Mouse (Mus musculus): Measurements from ENCODE around the gene Ccdc77.

Ccdc77 gene

DNA sequence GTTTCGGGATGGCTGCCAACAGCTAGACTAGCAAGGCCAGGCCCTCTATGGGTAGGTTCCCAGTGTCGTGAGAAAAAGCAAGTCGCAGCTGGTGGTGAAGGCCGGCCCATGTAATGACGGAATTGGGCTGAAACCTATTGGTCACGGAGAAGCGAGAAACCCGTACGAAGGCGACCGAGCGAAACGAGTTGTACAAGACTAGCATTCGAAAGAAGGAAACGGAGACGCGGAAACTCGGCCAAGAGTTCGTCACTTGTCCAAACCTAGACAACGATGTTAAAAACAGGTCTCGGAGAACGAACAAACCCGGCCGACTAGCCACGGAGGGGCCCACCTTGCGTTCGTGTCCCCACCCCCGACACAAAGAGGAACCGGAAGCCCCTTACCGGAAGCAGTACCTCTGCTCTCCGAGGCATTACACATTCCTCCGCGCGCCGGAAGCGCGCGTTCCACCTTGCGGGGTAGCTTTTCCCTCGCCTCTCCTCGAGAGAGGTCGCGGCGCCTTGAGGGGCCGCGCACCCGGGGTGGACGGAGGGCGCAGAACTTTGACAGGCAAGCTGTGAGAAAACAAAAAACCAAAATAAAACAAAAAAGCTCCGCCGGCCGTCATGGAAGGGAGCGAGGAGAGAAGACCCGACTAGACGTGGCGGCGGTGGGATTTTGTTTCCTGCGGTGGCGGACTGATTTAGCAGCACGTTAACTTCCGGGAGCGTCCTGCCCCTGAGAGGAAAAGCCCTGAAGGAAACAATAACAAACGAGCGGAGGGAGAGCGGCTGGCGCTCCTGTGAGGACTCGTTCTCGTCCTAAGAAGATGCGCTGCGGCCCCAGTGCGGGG, at the start of gene Ccdc77, which contains the start of gene Kdm5a:
Gene Ccdc77 (minus strand): TSS at position 687 of the 835 bp plus-strand sequence.
Gene Kdm5a (plus strand): TSS at position 437 of the 835 bp plus-strand sequence.
- in situ Hi-C loops (cut with MboI; ENCODE audit: unreplicated experiment in 2 of 2) = no loop called here

DNA sequence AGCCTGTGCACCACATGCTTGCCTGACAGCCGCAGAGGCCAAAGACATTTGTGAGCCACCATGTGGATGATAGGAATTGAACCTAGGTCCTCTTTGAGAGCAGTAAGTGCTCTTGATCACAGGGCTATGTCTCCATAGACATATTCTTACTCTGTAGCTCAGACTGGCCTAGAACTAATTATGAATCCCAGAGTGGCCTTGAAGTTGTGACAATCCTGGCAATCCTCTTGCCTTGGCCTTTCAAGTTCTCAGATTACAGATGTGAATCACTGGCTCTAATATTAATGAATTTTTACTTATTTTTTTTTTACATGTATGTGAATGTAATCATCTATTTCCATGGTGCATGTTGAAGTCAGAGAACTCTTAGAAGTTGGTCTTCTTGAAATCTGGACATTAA, 39.8 kb upstream of the Ccdc77 start:
- in situ Hi-C loops (cut with MboI; ENCODE audit: unreplicated experiment in 2 of 2) = loop anchor here in 1 of 2 experiments (10.0 kb wide), 1 partner anchor 351 kb away; no protein-coding TSS in a partner anchor

DNA sequence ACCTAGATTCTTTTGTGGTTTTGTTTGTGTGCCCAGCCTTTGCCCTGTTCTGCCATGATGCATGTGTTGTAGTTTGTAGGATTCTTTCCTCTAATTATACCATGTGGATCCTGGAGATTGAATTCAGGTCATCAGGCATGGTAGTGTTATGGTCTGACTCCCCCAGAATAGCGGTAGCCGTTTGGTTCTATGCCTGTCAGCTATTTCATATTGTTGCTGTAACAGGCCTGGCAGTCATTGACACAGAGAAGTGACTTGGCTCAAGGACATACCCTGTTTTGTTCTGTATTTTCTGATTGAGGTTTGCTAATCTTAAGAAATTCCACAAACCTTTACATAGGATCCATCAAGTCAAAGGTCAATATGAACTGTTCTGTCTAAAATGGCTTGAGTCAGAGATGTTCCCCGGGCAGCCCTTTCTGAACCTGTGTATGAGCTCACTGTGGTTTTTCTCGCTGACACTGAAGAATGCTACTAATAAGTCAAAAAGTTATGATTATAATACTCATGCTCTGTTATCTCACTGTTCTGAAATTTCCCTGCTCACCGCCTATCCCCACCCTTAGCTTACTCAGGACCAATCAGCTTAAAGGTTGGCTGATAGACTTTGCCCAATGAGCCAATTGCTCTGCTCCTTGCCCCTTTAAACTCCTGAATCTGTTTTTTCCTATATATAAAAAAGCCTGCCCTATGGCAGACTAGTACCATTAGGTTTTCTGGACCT, 31.6 kb upstream of the Ccdc77 start:
- in situ Hi-C loops (cut with MboI; ENCODE audit: unreplicated experiment in 2 of 2) = loop anchor here in 1 of 2 experiments (5.0 kb wide), 1 partner anchor 42 kb away; no protein-coding TSS in a partner anchor

DNA sequence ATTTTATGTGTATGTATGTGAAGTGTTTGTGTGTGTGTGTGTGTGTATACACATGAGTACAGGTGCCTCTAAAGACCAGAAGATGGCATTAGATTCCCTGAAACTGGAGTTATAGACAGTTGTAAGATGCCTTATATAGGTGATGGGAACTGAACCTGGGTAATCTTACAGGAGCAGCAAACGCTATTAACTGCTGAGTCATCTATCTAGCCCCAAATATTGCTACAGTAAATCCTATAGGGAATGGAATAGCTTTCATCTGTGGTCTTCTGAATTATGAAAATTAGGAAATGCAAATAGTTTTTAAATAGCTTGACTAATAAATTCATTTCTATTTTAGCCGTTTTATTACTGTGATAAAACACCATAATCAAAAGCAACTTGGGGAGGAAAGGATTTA, 28.6 kb upstream of the Ccdc77 start:
- in situ Hi-C loops (cut with MboI; ENCODE audit: unreplicated experiment in 2 of 2) = loop anchor here in 1 of 2 experiments (5.0 kb wide), 1 partner anchor 369 kb away; no protein-coding TSS in a partner anchor

DNA sequence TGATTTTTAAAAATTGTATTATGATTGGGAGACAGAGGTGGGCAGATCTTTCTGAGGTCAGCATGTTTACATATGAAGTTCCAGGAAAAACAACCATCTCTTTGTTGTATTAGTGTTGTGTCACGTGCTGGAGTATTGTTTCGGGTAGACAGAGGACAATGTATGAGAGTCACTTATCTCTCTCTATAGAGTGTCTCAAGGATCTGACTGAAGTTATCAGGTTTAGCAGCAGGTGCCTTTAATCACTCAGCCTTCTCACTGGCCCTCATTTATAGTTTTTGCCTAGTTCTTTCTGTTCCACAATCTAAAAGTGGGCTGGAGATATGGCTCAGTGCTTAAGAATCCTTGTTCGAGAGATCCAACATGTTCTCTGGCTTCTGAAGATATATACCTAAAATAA, 25.9 kb upstream of the Ccdc77 start:
- in situ Hi-C loops (cut with MboI; ENCODE audit: unreplicated experiment in 2 of 2) = loop anchor here in 1 of 2 experiments (5.0 kb wide), 1 partner anchor 372 kb away; no protein-coding TSS in a partner anchor

DNA sequence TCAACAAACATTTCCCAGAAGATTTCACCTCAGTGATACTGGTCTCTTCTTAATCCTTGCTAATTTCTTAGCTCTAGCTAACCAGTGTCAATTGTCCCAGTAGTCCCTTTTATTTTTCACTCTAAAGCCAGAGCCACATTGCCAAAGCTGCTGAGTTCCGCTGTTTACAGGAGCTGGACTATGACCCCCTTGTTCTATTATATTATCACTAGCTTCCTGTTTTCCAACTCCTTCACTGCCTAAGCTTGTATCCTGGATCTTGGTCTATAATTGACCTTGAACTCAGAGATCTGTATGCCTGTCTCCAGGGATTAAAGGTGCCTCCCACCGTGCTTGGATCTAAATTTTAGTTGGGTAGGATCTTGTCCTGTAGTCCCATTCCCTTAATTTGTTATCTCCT, 12.6 kb upstream of the Ccdc77 start:
- in situ Hi-C loops (cut with MboI; ENCODE audit: unreplicated experiment in 2 of 2) = loop anchor here in 1 of 2 experiments (10.0 kb wide), 1 partner anchor 48 kb away; no protein-coding TSS in a partner anchor

DNA sequence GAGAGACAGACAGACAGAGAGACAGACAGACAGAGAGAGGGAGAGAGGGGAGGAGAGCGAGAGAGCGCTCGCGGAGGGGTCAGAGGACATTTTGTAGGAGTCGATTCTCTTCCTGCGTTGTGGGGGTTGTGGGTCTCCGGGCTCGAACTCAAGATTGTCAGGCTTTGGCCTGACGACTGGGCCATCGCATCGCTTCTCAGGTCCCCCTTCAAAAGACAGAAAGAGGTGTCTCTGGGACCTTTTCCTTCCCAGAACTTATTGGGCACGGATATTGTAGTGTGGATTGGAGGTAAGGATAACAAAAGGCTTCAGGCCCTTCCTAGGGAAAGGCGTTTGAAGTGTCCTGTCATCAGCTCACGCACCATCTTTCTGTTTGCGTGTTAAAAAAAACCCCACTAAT, 877 bp upstream of the Ccdc77 start:
- in situ Hi-C loops (cut with MboI; ENCODE audit: unreplicated experiment in 2 of 2) = no loop called here

DNA sequence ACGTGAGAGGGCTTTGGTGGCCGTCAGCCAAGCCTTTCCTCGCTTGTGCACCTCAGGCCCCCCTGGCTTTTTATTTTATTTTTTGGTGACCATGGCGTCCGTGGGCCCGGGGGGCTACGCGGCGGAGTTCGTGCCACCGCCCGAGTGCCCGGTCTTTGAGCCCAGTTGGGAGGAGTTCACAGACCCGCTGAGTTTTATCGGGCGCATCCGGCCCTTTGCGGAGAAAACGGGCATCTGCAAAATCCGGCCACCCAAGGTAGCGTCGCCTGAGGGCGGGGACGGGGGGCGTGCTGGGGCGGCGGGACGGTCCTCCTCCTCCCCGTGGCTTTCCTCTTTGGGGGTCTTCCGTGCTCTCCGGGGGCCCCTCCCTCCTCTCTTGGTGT, 340 bp upstream of the Ccdc77 start:
- in situ Hi-C loops (cut with MboI; ENCODE audit: unreplicated experiment in 2 of 2) = no loop called here

DNA sequence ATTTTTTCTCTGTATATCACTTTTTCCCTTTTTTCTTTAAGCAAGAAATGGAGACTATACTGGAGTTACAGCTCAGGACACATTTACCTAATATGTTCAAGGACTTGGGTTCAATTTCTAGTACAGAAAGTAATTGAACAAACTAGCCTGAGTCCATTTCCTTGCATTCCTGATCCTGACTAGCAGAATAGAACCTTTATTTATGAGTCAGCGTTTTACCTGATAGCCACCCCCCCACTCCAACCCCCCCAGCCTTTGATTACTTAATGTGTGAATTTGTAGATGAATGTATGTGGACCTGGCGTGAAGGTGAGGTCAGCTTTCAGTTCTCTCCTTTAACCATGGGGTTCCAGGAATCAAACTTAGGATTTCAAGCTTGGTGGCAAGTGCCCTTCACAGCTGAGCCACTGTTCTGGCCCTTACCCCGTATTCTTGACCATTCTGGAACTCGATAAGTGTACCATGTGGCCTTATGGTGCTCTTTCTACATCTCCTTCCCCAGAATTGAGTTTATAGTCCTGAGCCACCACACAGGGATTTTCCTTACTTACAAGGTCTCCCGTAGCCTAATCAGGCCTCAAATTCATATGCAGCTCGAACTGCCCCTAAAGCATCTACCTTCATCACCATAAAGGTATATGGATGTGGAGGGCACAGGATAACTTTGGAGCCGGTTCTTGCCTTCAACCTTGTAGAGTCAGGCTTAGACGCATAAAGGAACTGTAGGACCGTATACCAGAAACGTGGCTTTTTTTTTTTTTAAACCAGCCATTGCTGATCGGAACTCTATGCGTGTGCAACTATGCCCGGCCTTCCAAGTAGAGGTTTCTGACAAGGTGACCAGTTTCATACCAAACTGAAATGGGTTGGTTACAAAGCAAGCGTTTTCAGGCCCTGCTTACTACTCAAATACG, 1.1 kb downstream of the Ccdc77 start:
- in situ Hi-C loops (cut with MboI; ENCODE audit: unreplicated experiment in 2 of 2) = no loop called here

DNA sequence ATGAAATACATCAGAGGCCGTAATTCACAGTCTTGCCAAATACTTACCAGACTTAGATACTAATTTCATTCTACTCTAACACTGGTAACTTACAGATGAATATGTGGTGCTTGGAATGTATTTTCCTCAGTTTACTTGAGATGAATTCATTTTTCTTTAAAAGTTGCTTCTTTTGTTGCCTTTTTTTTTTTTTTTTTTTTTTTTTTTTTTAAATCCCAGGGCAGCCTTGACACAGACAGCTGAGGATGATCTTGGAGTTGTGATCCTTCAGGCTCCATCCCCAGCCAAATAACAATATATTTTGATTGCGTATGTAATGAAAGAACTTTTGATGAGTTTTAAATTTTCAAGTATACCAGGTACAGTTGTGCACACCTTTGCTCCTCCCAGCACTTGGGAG, 2.0 kb downstream of the Ccdc77 start:
- in situ Hi-C loops (cut with MboI; ENCODE audit: unreplicated experiment in 2 of 2) = no loop called here

DNA sequence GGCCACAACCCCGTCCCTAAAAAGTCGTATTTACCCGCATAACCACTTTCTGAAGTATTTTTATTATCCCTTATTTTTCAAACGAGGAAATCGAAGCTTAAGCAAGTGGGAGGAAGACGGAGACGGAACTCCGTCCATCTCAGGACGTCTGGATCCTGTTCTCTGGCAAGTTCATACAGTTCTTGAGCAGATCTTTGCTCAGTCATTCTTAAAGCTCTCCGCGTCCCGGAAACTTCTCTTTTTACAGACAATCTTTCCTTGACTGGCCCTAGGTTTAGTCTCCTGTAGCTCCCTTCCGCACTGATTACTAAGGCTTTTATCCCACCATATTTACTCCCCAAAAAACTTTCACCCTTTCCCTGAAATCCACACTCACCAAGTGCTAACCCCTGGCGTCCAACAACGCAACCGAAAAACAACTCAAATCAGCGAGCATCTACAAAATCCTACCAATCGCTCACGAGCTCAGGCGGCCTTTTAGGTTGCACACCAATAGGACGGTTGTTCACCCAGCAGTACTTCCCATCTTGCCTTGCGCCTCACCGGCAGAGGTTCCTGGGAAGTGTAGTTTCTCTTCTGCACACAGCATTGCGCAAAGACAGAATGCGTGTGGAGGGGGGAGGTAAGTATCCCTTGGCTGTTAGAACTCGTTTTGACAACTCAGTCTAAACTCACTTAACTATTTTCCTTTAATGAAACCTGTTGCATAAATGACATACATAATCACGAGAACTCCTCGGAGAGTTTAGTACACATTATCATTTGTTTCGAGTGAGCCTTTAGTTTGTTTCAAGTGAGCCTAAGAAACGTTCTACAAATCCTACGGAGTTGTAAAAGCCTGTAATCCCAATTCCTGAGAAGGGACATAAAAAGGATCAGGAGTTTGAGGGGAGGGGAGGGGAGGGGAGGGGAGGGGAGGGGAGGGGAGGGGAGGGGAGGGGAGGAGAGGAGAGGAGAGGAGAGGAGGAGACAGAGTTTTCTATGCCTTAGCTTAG, 6.9 kb downstream of the Ccdc77 start:
- in situ Hi-C loops (cut with MboI; ENCODE audit: unreplicated experiment in 2 of 2) = no loop called here

DNA sequence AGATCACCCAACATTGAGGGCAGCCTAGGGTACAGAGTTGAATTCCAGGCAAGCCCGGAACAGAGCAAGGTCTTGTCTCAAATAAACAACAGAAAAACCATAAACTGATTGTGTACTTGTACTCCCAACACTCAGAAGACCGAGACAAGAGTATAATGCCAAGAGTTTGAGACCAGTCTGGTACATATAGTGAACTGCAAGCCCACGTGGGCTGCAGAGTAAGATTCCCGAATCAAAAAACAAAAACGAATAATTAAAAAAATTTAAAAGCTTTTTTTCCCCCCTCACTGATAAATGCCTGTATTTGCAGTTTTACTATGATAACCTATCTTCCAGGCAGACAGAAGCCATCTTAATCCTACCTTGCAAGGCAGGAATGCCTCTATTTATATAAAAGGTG, 7.7 kb downstream of the Ccdc77 start:
- in situ Hi-C loops (cut with MboI; ENCODE audit: unreplicated experiment in 2 of 2) = no loop called here

DNA sequence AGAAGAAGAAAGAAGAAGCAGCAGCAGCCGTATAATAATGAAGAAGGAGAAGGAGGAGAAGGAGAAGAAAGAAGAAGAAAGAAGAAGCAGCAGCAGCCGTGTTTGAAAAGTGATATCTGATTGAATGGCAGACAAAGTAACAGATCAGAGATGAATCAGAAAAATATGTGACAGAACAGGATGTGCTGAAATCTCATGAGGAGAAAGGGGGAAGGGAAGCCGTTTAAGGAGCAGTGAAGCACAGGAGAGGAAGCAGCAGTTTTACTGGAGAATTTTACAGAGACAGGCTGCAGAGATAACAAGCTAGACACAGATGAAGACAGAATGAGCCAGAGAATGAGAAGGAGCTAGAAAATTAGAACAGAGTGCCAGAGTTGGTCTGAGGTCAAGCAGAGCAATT, 15.2 kb downstream of the Ccdc77 start:
- in situ Hi-C loops (cut with MboI; ENCODE audit: unreplicated experiment in 2 of 2) = loop anchor here in 1 of 2 experiments (25.0 kb wide), 1 partner anchor 362 kb away; no protein-coding TSS in a partner anchor

DNA sequence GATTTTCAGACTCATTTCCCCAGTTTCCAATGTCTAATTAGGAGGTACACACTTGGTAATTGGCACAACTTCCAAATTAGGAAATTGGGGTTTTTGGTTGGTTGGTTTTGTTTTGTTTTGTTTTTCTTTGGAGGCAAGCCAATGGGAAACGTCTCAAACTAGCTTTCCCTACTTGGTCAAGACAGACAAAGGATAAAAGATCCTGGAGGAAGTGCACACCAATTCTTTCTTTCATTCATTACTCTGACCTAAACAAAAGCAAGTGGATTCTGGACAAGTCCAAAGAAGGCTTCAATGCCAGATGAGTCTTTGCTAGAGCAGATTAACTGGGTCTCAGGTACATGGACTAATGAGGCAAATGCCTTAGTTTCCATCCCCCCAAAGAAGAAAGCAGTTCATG, 20.2 kb downstream of the Ccdc77 start:
- in situ Hi-C loops (cut with MboI; ENCODE audit: unreplicated experiment in 2 of 2) = loop anchor here in 1 of 2 experiments (25.0 kb wide), 1 partner anchor 357 kb away; no protein-coding TSS in a partner anchor

DNA sequence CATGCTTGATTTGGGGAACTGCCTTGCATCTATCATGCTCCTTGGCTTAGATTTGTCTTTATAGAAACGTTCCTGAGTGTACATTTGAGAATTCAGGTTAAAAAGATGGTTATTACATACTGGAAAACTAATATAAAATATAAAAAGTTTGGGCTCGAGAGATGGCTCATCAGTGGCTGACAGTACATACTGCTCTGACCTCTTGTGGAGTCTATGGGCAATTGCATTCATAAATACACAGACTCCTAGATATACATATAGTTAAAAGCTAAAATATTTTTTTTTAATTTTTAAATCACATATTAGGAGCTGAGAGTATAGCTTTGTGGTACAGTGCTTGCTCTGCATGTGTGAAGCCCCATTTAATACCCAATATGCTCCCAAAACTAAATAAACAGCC, 31.8 kb downstream of the Ccdc77 start:
- in situ Hi-C loops (cut with MboI; ENCODE audit: unreplicated experiment in 2 of 2) = loop anchor here in 1 of 2 experiments (25.0 kb wide), 1 partner anchor 345 kb away; no protein-coding TSS in a partner anchor

DNA sequence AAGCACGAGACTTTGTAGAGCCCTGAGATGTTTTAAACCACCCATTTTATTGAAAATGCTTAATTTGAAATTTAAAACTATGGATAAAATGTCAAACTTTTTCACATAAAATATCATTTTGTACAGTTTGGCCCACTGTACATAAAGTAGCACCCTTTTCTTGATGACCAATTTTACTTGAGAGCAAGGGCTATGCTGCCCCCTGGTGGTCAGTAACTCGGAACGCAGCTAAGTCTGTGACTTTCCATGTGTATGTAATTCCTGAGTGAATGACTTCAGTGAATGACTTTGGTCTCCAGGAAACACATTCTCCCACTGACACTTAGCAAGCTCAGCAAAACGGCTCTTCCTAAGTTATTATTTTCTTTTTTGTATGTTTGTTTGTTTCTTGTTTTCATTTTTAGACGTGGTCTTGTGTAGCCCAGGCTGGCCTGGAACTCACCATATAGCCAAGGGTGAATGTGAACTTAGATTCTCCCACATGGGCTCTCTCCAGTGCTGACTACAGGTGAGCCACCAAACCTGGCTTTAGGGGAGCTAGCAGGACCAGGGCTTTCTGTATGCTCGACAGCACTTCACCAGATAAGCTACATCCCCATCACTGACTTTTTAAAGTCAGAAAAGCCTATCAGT, 39.8 kb downstream of the Ccdc77 start:
- in situ Hi-C loops (cut with MboI; ENCODE audit: unreplicated experiment in 2 of 2) = loop anchor here (5.0 to 10.0 kb wide), 5 partner anchors 102 to 870 kb away; no protein-coding TSS in a partner anchor

DNA sequence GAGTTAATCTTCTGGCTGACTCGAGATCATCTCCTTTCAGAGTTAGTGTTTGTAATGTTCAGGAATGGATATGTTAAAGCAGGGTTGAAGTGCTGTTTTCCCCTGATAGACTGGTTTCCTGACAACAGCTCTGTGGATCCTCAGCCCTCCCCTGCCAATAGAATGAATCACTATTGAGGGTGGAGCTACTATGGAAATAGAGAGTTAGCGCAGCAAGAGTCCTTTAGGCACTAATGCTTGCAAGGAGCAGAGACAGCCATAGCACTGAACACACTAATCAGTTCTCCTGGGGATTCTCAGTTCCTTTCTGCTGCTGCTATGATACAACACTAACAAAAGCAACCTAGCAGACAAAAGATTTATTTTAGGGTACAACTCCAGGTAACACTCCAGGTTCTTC, 43.8 kb downstream of the Ccdc77 start:
- in situ Hi-C loops (cut with MboI; ENCODE audit: unreplicated experiment in 2 of 2) = loop anchor here (5.0 to 10.0 kb wide), 5 partner anchors 98 to 866 kb away; no protein-coding TSS in a partner anchor

DNA sequence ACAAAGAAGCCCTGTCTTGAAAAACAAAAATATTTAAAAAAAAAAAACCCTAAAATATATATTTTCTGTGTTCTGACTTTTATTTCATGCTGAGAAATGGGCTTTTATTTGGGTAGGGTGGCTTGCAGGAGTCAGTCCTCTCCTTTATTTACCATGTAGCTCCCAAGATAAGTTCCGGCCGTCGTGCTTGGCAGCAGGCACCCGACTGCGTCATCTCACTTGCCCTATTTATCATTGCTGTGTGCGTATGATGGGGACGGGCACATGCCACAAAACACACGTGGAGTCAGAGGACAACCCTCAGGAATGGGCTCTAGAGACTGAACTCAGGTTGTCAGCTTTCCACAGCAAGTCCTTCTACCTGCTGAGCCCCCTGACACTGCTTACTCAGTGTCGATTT, 45.0 kb downstream of the Ccdc77 start:
- in situ Hi-C loops (cut with MboI; ENCODE audit: unreplicated experiment in 2 of 2) = loop anchor here in 1 of 2 experiments (10.0 kb wide), 1 partner anchor 854 kb away; no protein-coding TSS in a partner anchor

Data from v-Abl transformed pro-B cells (cell line).